Mouse (Mus musculus) heart, embryonic 14.5 days (tissue): Measurements from ENCODE around the gene Cstad. TPM values are rescaled to one million over a fixed set of nuclear protein-coding genes. Genes with fewer than 3 reads are reported as not detected.

Experiments used
- ATAC-seq: fragments of 200-750 bp; cut with Nextera tagmentation; 2 replicates; pipeline ENCODE4 v1.8.0; 2017; ENCODE audit warnings: low read depth, moderate TSS enrichment; ENCODE audit not compliant: insufficient number of reproducible peaks, insufficient read depth, low FRiP score
- H3K27ac ChIP-seq, 2 experiments: fragments of 200-500 bp in 1 of 2; fragments of 300-500 bp in 1 of 2; sonication (generic) in 1 of 2; replicated peaks in 1 of 2; 2 replicates each; pipeline ENCODE4 v1.5.1; 2012 to 2014; ENCODE audit warnings: low read depth in 2 of 2, low read length in 2 of 2, control low read depth in 1 of 2, mild to moderate bottlenecking in 1 of 2, mixed read lengths in 1 of 2; ENCODE audit not compliant: control insufficient read depth in 1 of 2, insufficient read depth in 1 of 2
- H3K27me3 ChIP-seq: fragments of 300-500 bp; sonication (generic); 2 replicates; pipeline ENCODE4 v1.6.1; 2014; ENCODE audit warnings: mild to moderate bottlenecking, low read length, control low read depth; ENCODE audit not compliant: control insufficient read depth, insufficient read depth
- H3K36me3 ChIP-seq: fragments of 300-500 bp; sonication (generic); 2 replicates; pipeline ENCODE4 v1.6.1; 2014; ENCODE audit warnings: mild to moderate bottlenecking, control low read depth, low read length, mixed read lengths; ENCODE audit not compliant: control insufficient read depth, insufficient read depth
- H3K4me1 ChIP-seq, 2 experiments: fragments of 200-500 bp in 1 of 2; fragments of 300-500 bp in 1 of 2; sonication (generic) in 1 of 2; 2 replicates each; pipeline ENCODE4 v1.6.1; 2012 to 2014; ENCODE audit warnings: low read length in 2 of 2, control low read depth in 1 of 2, mixed read lengths in 1 of 2; ENCODE audit not compliant: control insufficient read depth in 2 of 2, insufficient read depth in 2 of 2
- H3K4me2 ChIP-seq: fragments of 300-500 bp; sonication (generic); 2 replicates; pipeline ENCODE4 v1.6.1; 2014; ENCODE audit warnings: mild to moderate bottlenecking, low read length
- H3K4me3 ChIP-seq, 2 experiments: fragments of 200-500 bp in 1 of 2; fragments of 300-500 bp in 1 of 2; sonication (generic) in 1 of 2; 2 replicates each; pipeline ENCODE4 v1.5.1; 2012 to 2014; ENCODE audit warnings: low read length in 2 of 2, mild to moderate bottlenecking in 2 of 2, control low read depth in 1 of 2, low read depth in 1 of 2, moderate library complexity in 1 of 2; ENCODE audit not compliant: control insufficient read depth in 1 of 2, insufficient read depth in 1 of 2
- H3K9ac ChIP-seq: fragments of 300-500 bp; sonication (generic); 2 replicates; pipeline ENCODE4 v1.6.1; 2014; ENCODE audit warnings: mild to moderate bottlenecking, low read length
- H3K9me3 ChIP-seq: fragments of 300-500 bp; sonication (generic); 2 replicates; pipeline ENCODE4 v1.6.1; 2016; ENCODE audit warnings: low read length, control low read depth; ENCODE audit not compliant: control insufficient read depth
- WGBS: fragments of 180-500 bp; shearing (Covaris S2); extraction: QIAGEN DNeasy Blood & Tissue Kit; methylation state at CpG from one replicate; pipeline ENCODE4 v1.1.7; 2014; 5-methylcytosine and 5-hydroxymethylcytosine counted together
- polyA plus RNA-seq: library from polyadenylated mRNA; unstranded; fragments of >200 nt; fragmentation: Nextera tagmentation; extraction: Ambion mirVana; gene quantifications from 2 replicates; pipeline ENCODE4 v1.2.1, GENCODE M21; 2014

The Cstad gene
- polyA plus RNA-seq, 1 experiment from 2014 or later: 3.8 TPM

- Histone ChIP-seq H3K9me3 (no peaks in the 10 kb centered on the region), H3K36me3 (no peaks in the 10 kb centered on the region), H3K27ac (no peak overlapping the region), H3K4me3 (no peak overlapping the region), H3K27me3 (no peaks in the 10 kb centered on the region), H3K9ac (no peak overlapping the region), H3K4me2 (no peak overlapping the region), H3K4me1 (peaks cover 43 to 49% of the 10 kb centered on the region in 2 experiments)
- ATAC-seq: no peak
- WGBS: 95% methylated on average over 9 of the region's 9 CpGs
Measured at GRCm38 (mm10) chr2:30654158-30654557, 59.3 kb downstream of the Cstad start.

GRCm38 (mm10) chr2:30654582-30654981 is 59.7 kb downstream of the Cstad start:
- WGBS: 90% methylated on average over 6 of the region's 6 CpGs
- no peak overlapping the region for H3K4me2 ChIP-seq
- H3K27me3 ChIP-seq: no peaks in the 10 kb centered on the region
- peaks cover 47 to 53% of the 10 kb centered on the region in 2 experiments for H3K4me1 ChIP-seq
- H3K27ac ChIP-seq: no peak overlapping the region
- H3K4me3 ChIP-seq: no peak overlapping the region
- no peaks in the 10 kb centered on the region for H3K36me3 ChIP-seq
- no peak overlapping the region for H3K9ac ChIP-seq
- no peaks in the 10 kb centered on the region for H3K9me3 ChIP-seq
- no peak for ATAC-seq

DNA sequence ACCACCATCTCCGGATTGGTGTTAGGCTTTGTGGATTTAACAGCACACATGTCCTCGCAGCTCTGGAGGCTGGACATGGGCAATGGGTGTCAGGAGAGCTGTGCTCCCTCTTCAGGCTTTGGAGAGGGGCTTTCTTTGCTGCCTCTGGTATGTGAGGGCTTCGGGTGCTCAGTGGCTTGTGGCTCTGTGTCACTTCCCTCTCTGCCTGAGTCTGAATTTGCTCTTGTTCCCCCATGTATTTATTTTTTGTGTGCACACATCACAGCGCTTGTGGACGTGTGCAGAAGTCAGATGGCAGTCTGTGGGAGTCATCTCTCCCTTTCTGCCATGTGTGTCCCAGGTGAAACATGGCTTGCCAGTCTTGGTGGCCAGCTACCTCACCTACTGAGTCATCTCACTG is 60.9 kb downstream of the Cstad start:
- Histone ChIP-seq H3K9ac (no peak overlapping the region), H3K27me3 (no peaks in the 10 kb centered on the region), H3K27ac (no peak overlapping the region), H3K9me3 (no peaks in the 10 kb centered on the region), H3K4me1 (peaks cover 58 to 65% of the 10 kb centered on the region in 2 experiments), H3K4me2 (no peak overlapping the region), H3K4me3 (no peak overlapping the region), H3K36me3 (no peaks in the 10 kb centered on the region)
- 77% methylated on average over 5 of the region's 5 CpGs for whole genome bisulfite sequencing
- no peak for ATAC-seq

DNA sequence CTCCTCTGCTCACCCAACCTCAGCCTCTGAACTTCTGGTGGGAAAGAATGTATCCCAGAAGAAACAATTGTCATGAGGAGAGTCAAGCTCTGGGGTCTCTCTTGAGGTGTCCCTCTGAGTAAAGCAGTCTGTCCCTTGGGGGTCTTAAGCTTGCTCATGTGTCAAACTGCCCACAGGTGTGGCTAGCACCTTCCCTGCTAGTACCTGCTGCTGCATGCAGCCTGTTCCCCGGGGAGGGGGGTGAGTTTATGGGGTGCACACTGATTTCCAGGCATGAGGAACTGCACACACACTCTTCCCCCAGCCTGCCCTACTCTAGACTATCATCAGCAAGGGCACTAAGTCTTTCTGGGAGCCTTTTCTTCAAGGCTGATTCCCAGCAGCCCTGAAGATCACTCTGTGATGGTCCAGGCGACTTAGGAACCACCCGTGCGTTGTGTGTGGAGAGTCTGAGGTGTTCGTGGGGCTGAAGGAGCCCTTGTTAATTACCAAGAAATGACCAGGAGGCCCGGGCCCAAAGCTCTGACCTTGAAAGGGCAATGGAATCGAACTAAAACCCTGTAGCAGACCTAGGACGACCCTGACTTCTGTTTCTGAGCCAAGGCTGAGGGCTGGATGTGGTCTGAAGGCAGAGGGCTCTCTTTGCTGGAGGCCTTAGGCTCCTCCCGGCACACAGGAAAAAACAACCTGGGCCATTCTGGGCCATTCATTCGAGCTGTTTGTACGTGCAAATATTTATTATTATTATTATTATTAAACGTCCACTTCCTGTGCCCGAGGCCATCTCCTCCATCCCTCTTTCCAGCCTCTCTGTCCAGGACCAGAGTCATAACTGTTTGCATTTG is 62.1 kb downstream of the Cstad start:
- WGBS: 52% methylated on average over 13 of the region's 13 CpGs
- ATAC-seq: no peak
- Histone ChIP-seq H3K4me2 (no peak overlapping the region; the same call in 1 of the 2 replicates), H3K27me3 (no peaks in the 10 kb centered on the region), H3K4me1 (peaks cover 47 to 62% of the 10 kb centered on the region in 2 experiments), H3K4me3 (no peak overlapping the region), H3K9ac (peak overlapping the region; percentile 89; the same call in 1 of the 2 replicates), H3K27ac (peak overlapping the region; percentile 92 to 97), H3K36me3 (no peaks in the 10 kb centered on the region), H3K9me3 (no peaks in the 10 kb centered on the region)

DNA sequence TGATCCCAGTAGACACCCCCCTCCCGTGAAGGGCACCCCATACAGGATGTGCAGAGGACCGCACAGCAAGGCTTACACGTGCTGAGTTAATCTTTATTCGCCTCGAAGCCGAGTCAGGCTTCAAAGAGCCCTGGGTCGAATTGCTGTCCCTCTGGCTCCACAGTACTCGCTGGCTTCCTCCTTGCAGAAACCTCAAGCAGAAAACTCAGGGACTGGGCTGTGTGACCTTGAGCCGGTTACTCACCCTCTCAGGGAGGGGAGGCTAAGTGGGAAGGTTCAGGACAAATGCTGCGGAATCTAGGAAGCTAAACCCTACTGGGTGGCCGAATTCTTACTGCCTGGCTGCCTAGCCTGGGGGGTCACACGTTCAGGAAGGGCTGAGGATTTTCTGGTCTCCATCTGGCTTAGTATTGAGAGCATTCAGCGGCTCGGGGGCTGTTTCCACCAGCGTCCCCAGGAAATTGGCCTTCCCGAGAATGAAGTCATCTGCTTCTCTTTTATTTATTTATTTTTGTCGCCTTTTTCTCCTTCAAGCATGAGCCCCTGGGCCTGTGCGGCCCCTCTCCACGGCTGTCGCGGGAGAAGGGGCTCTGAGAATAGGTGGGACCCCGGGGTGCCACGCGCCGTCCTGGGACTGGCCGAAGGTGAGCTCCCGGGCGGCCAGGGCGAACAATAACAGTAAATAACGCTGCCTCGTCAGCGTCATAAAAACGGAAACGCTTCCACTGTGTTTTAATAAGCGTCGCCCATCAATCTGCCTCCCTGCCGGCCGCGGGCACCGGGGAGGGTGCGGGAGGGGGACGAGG is 63.0 kb downstream of the Cstad start:
- Histone ChIP-seq H3K27me3 (no peaks in the 10 kb centered on the region), H3K4me3 (peak overlapping the region; percentile 47 to 48), H3K36me3 (no peaks in the 10 kb centered on the region), H3K9ac (peak overlapping the region; percentile 89), H3K4me1 (peaks cover 40 to 52% of the 10 kb centered on the region in 2 experiments), H3K9me3 (no peaks in the 10 kb centered on the region), H3K4me2 (peak overlapping the region; percentile 93), H3K27ac (peak overlapping the region; percentile 92 to 97)
- peak; percentile 12 for ATAC-seq
- WGBS: 4% methylated on average over 42 of the region's 42 CpGs

DNA sequence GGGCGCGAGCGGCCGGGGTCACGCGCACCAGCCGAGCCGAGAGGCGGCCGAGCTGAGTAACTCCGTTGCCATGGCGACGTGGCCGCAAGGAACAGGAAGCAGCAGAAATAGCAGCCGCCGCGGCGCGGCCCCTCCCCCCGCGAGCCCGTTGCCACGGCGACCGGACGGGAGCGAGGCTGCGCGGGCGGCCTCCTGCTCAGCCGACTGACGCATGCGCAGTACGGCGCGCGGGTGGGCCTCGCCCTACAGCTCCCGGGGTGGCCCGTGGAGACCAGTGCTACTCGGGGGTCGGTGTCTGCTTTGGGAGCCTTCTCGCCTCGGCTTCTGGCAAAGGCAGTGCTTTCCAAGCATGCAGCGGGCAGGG is 63.6 kb downstream of the Cstad start:
- Histone ChIP-seq H3K9ac (peak overlapping the region; percentile 89), H3K36me3 (no peaks in the 10 kb centered on the region), H3K9me3 (no peaks in the 10 kb centered on the region), H3K4me3 (peak overlapping the region; percentile 47 to 48), H3K4me1 (peaks cover 36 to 47% of the 10 kb centered on the region in 2 experiments), H3K4me2 (peak overlapping the region; percentile 93), H3K27ac (peak overlapping the region; percentile 96 to 97), H3K27me3 (no peaks in the 10 kb centered on the region)
- peak; percentile 85 for ATAC-seq
- WGBS: under 1% methylated on average over 36 of the region's 45 CpGs
